Mouse (Mus musculus): ENCODE data around the gene Foxj3. TPM values are rescaled to one million over a fixed set of nuclear protein-coding genes. Genes with fewer than 3 reads are reported as not detected.
"Not testable (repeated sequence)": the region's sequence is repeated elsewhere in the genome, so short reads cannot be mapped to it uniquely, and the experiment has no call there.

Foxj3 gene
- total RNA-seq (2014; rRNA removed) (6.2 and 7.7 TPM in 2 replicates), polyA plus RNA-seq (2012; rRNA removed) (5.0 and 6.7 TPM in 2 replicates)

DNA sequence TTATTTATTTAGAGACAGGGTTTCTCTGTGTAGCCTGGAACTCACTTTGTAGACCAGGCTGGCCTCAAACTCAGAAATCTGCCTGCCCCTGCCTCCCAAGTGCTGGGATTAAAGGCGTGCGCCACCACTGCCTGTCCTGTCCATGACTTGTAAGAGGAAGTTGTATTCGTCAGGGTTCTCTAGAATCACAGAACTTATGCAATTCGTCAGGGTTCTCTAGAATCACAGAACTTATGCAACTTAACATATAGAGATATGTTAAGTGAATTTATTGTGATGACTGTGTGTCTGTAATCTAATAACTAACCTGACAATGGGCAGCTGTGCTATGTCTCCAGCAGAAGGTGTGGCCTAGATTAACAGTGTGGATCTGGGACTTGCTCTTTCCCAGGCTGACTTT, at the start of gene Foxj3:
Gene Foxj3 (plus strand): TSS at position 390 of the 400 bp plus-strand sequence.
- WGBS = 95% methylated on average over 4 of the region's 4 CpGs
- not testable (repeated sequence) for H3K36me3 ChIP-seq (ENCODE audit: control insufficient read depth, insufficient read depth, low read length); H3K4me3 ChIP-seq (ENCODE audit: insufficient read depth, low read depth, low read length); H3K79me2 ChIP-seq (ENCODE audit: control insufficient read depth, insufficient read depth, low read length); DNase-seq (ENCODE audit: extremely low read depth, low read depth, low spot score); H3K27ac ChIP-seq (replicated peaks; ENCODE audit: insufficient read depth, low read depth, low read length); H3K27me3 ChIP-seq (ENCODE audit: control insufficient read depth, insufficient read depth, low read length); H3K9ac ChIP-seq (ENCODE audit: low read depth, low read length); H3K4me1 ChIP-seq (ENCODE audit: control insufficient read depth, insufficient read depth, low read length)

- TF ChIP-seq POLR2A (IDR thresholded peaks at IDR 0.05; ENCODE audit: extremely low read depth, insufficient read depth, low read length) (no peak), CTCF (IDR thresholded peaks at IDR 0.05; ENCODE audit: low read depth, low read length) (no peak)
- Histone ChIP-seq H3K4me1 (ENCODE audit: control insufficient read depth, insufficient read depth, low read length) (peaks cover 1% of the 10 kb centered on the region; the same call in 1 of the 2 replicates), H3K4me3 (ENCODE audit: insufficient read depth, low read depth, low read length) (no peak overlapping the region), H3K36me3 (ENCODE audit: control insufficient read depth, insufficient read depth, low read length) (no peaks in the 10 kb centered on the region), H3K27me3 (ENCODE audit: control insufficient read depth, insufficient read depth, low read length) (peaks cover 9% of the 10 kb centered on the region), H3K79me2 (ENCODE audit: control insufficient read depth, insufficient read depth, low read length) (no peaks in the 10 kb centered on the region), H3K9ac (ENCODE audit: low read depth, low read length) (no peak overlapping the region), H3K27ac (replicated peaks; ENCODE audit: insufficient read depth, low read depth, low read length) (no peak overlapping the region)
- WGBS = 94% methylated on average over 10 of the region's 10 CpGs
- DNase-seq (ENCODE audit: extremely low read depth, low read depth, low spot score) = no peak
Observed at GRCm38 (mm10) chr4:119489666-119490065, 47.1 kb upstream of the Foxj3 start.

DNA sequence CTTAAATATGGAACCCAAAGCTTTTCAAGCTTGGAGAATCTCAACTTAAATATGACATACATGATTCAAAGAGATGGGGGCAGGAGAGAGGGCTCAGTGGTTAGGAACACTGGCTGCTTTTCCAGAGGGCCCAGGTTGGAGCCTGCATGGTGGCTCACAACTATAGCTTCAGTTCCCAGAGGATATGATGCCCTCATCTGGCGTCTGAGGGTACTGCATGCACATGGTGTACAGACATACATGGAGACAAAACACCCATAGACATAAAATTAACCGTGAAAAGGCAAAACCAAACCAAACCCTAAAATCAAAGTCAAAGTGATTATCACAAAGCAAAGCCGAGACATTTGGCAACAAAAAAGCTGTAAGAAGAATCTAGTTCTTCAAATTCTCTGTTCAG, 46.0 kb upstream of the Foxj3 start:
- no peak overlapping the region for H3K27ac ChIP-seq (replicated peaks; ENCODE audit: insufficient read depth, low read depth, low read length)
- H3K36me3 ChIP-seq (ENCODE audit: control insufficient read depth, insufficient read depth, low read length) = no peaks in the 10 kb centered on the region
- H3K4me1 ChIP-seq (ENCODE audit: control insufficient read depth, insufficient read depth, low read length) = peaks cover 1% of the 10 kb centered on the region; the same call in 1 of the 2 replicates
- peaks cover 9% of the 10 kb centered on the region for H3K27me3 ChIP-seq (ENCODE audit: control insufficient read depth, insufficient read depth, low read length)
- H3K9ac ChIP-seq (ENCODE audit: low read depth, low read length) = no peak overlapping the region
- peak; percentile 5 for DNase-seq (ENCODE audit: extremely low read depth, low read depth, low spot score)
- H3K79me2 ChIP-seq (ENCODE audit: control insufficient read depth, insufficient read depth, low read length) = no peaks in the 10 kb centered on the region
- no peak for TF ChIP-seq CTCF (IDR thresholded peaks at IDR 0.05; ENCODE audit: low read depth, low read length)
- TF ChIP-seq POLR2A (IDR thresholded peaks at IDR 0.05; ENCODE audit: extremely low read depth, insufficient read depth, low read length) = no peak
- WGBS = 74% methylated on average over 3 of the region's 3 CpGs
- H3K4me3 ChIP-seq (ENCODE audit: insufficient read depth, low read depth, low read length) = no peak overlapping the region

- Histone ChIP-seq H3K4me1 (ENCODE audit: control insufficient read depth, insufficient read depth, low read length) (peaks cover 1% of the 10 kb centered on the region; the same call in 1 of the 2 replicates), H3K27ac (replicated peaks; ENCODE audit: insufficient read depth, low read depth, low read length) (no peak within 1 kb of the TSS), H3K4me3 (ENCODE audit: insufficient read depth, low read depth, low read length) (peak within 1 kb of the TSS; percentile 64; the same call in 1 of the 2 replicates), H3K9ac (ENCODE audit: low read depth, low read length) (peak within 1 kb of the TSS; percentile 50; the same call in 1 of the 2 replicates), H3K36me3 (ENCODE audit: control insufficient read depth, insufficient read depth, low read length) (no peaks in the 10 kb centered on the region), H3K27me3 (ENCODE audit: control insufficient read depth, insufficient read depth, low read length) (peaks cover 9% of the 10 kb centered on the region), H3K79me2 (ENCODE audit: control insufficient read depth, insufficient read depth, low read length) (no peaks in the 10 kb centered on the region)
- WGBS = 1% methylated on average over 77 of the region's 77 CpGs
- peak; percentile 7 for DNase-seq (ENCODE audit: extremely low read depth, low read depth, low spot score)
- TF ChIP-seq POLR2A (IDR thresholded peaks at IDR 0.05; ENCODE audit: extremely low read depth, insufficient read depth, low read length) (no peak), CTCF (IDR thresholded peaks at IDR 0.05; ENCODE audit: low read depth, low read length) (no peak)
Observed at GRCm38 (mm10) chr4:119492291-119492932, 44.4 kb upstream of the Foxj3 start, which contains the start of gene Rimkla. Rimkla (minus strand) TSS chr4:119492628.

DNA sequence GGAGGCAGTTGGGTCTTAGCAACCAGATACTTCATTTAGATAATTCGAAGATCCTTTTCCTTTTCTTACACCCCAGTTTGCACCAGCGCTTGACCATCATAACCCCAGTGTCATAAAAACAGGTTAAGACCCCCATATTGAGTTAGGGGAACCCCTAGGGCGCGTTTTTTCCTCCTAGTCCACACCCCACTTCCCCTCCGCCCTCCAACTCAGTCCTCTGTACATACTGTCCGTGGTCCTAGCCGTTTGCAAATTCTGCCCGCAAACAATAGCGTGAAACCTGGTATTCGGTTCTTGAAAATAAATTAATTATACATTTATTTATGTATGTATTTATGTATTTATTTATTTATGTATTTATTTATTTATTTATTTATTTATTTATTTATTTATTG, 43.9 kb upstream of the Foxj3 start:
- Histone ChIP-seq H3K27me3 (ENCODE audit: control insufficient read depth, insufficient read depth, low read length) (peaks cover 9% of the 10 kb centered on the region), H3K27ac (replicated peaks; ENCODE audit: insufficient read depth, low read depth, low read length) (no peak overlapping the region), H3K4me1 (ENCODE audit: control insufficient read depth, insufficient read depth, low read length) (peaks cover 1% of the 10 kb centered on the region; the same call in 1 of the 2 replicates), H3K36me3 (ENCODE audit: control insufficient read depth, insufficient read depth, low read length) (no peaks in the 10 kb centered on the region), H3K4me3 (ENCODE audit: insufficient read depth, low read depth, low read length) (no peak overlapping the region), H3K79me2 (ENCODE audit: control insufficient read depth, insufficient read depth, low read length) (no peaks in the 10 kb centered on the region), H3K9ac (ENCODE audit: low read depth, low read length) (no peak overlapping the region)
- TF ChIP-seq POLR2A (IDR thresholded peaks at IDR 0.05; ENCODE audit: extremely low read depth, insufficient read depth, low read length) = no peak
- TF ChIP-seq CTCF (IDR thresholded peaks at IDR 0.05; ENCODE audit: low read depth, low read length) = no peak
- WGBS = 45% methylated on average over 10 of the region's 10 CpGs
- no peak for DNase-seq (ENCODE audit: extremely low read depth, low read depth, low spot score)

- TF ChIP-seq CTCF (IDR thresholded peaks at IDR 0.05; ENCODE audit: low read depth, low read length) (no peak), POLR2A (IDR thresholded peaks at IDR 0.05; ENCODE audit: extremely low read depth, insufficient read depth, low read length) (no peak)
- 74% methylated on average over 5 of the region's 5 CpGs for WGBS
- H3K79me2 ChIP-seq (ENCODE audit: control insufficient read depth, insufficient read depth, low read length) = no peaks in the 10 kb centered on the region
Observed at GRCm38 (mm10) chr4:119498319-119498848, 38.4 kb upstream of the Foxj3 start.

More at GRCm38 (mm10) chr4:119498319-119498848, 38.4 kb upstream of the Foxj3 start:
- no peak for DNase-seq (ENCODE audit: extremely low read depth, low read depth, low spot score)
- H3K4me3 ChIP-seq (ENCODE audit: insufficient read depth, low read depth, low read length) = no peak overlapping the region
- no peaks in the 10 kb centered on the region for H3K36me3 ChIP-seq (ENCODE audit: control insufficient read depth, insufficient read depth, low read length)
- H3K27me3 ChIP-seq (ENCODE audit: control insufficient read depth, insufficient read depth, low read length) = no peaks in the 10 kb centered on the region
- no peaks in the 10 kb centered on the region for H3K4me1 ChIP-seq (ENCODE audit: control insufficient read depth, insufficient read depth, low read length)
- no peak overlapping the region for H3K27ac ChIP-seq (replicated peaks; ENCODE audit: insufficient read depth, low read depth, low read length)
- H3K9ac ChIP-seq (ENCODE audit: low read depth, low read length) = no peak overlapping the region
